Mouse (Mus musculus): ENCODE results near the gene Tigd3. TPM values are rescaled to one million over a fixed set of nuclear protein-coding genes. Genes with fewer than 3 reads are reported as not detected.
"Not testable (repeated sequence)": the region's sequence is repeated elsewhere in the genome, so short reads cannot be mapped to it uniquely, and the experiment has no call there.

The Tigd3 gene
- polyA plus RNA-seq, 1 experiment from 2014 or later = 10.7 TPM

GRCm38 (mm10) chr19:5891521-5892258 is 2.3 kb downstream of the Tigd3 start:
- DNase-seq (ENCODE audit: low spot score) (no peak), ATAC-seq (replicated peaks; ENCODE audit: low FRiP score) (no peak)
- H3K4me2 ChIP-seq (ENCODE audit: low read depth, low read length, severe bottlenecking) = no peak overlapping the region
- H3K9ac ChIP-seq (ENCODE audit: low read length) = no peak overlapping the region
- H3K9me3 ChIP-seq (ENCODE audit: control insufficient read depth, low read length) = no peaks in the 10 kb centered on the region
- no peak overlapping the region for H3K27ac ChIP-seq (ENCODE audit: low read depth, low read length)
- H3K4me3 ChIP-seq (ENCODE audit: low read depth, low read length) = no peak overlapping the region
- peaks cover 6% of the 10 kb centered on the region; the same call in 1 of the 2 replicates for H3K36me3 ChIP-seq (ENCODE audit: control insufficient read depth, insufficient read depth, low read length)
- no peaks in the 10 kb centered on the region for H3K27me3 ChIP-seq (ENCODE audit: control insufficient read depth, insufficient read depth, low read length)
- WGBS = 93% methylated on average over 12 of the region's 12 CpGs
- H3K4me1 ChIP-seq (replicated peaks; ENCODE audit: control insufficient read depth, insufficient read depth, low read length) = peaks cover 8% of the 10 kb centered on the region; the same call in 1 of the 2 replicates

GRCm38 (mm10) chr19:5889211-5889610 is 4.7 kb downstream of the Tigd3 start:
- peaks cover 8% of the 10 kb centered on the region; the same call in 1 of the 2 replicates for H3K4me1 ChIP-seq (replicated peaks; ENCODE audit: control insufficient read depth, insufficient read depth, low read length)
- H3K4me2 ChIP-seq (ENCODE audit: low read depth, low read length, severe bottlenecking) = no peak overlapping the region
- H3K27ac ChIP-seq (ENCODE audit: low read depth, low read length) = no peak overlapping the region
- no peak for ATAC-seq (replicated peaks; ENCODE audit: low FRiP score)
- H3K9ac ChIP-seq (ENCODE audit: low read length) = no peak overlapping the region
- no peak for DNase-seq (ENCODE audit: low spot score)
- H3K36me3 ChIP-seq (ENCODE audit: control insufficient read depth, insufficient read depth, low read length) = no peaks in the 10 kb centered on the region; the same call in 1 of the 2 replicates
- no peak overlapping the region for H3K4me3 ChIP-seq (ENCODE audit: low read depth, low read length)
- WGBS = 84% methylated on average over 4 of the region's 4 CpGs
- no peaks in the 10 kb centered on the region for H3K27me3 ChIP-seq (ENCODE audit: control insufficient read depth, insufficient read depth, low read length)
- no peaks in the 10 kb centered on the region for H3K9me3 ChIP-seq (ENCODE audit: control insufficient read depth, low read length)

DNA sequence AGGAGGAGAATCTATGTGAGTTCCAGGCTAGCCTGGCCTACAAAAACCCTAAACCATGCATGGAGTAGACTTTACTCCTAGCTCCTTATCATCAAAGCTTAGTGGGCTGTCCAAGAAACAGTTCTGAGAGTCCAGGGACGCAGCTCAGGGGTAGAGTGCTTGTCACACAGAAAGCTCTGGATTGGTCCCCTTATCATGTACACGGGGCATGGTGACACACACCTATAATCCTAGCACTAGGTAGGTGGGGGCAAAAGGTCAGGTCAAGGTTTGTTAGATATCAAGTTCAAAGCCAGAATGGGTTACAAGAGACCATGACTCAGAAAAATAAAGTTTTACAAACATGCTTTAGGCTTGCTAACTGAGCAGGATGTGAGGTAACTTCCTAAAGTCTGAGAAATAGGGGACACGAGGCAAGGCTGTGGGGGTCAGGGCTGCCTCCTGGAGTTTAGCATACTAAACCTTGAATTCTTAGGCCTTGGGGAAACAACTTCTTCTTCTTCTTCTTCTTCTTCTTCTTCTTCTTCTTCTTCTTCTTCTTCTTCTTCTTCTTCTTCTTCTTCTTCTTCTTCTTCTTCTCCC is 6.6 kb downstream of the Tigd3 start:
- DNase-seq (ENCODE audit: low spot score) (no peak), ATAC-seq (replicated peaks; ENCODE audit: low FRiP score) (no peak)
- WGBS = 71% methylated on average over 3 of the region's 3 CpGs
- no peak overlapping the region for H3K4me3 ChIP-seq (ENCODE audit: low read depth, low read length)
- no peak overlapping the region for H3K9ac ChIP-seq (ENCODE audit: low read length)
- no peaks in the 10 kb centered on the region for H3K4me1 ChIP-seq (replicated peaks; ENCODE audit: control insufficient read depth, insufficient read depth, low read length)
- H3K27me3 ChIP-seq (ENCODE audit: control insufficient read depth, insufficient read depth, low read length) = no peaks in the 10 kb centered on the region
- H3K27ac ChIP-seq (ENCODE audit: low read depth, low read length) = no peak overlapping the region
- H3K4me2 ChIP-seq (ENCODE audit: low read depth, low read length, severe bottlenecking) = no peak overlapping the region
- no peaks in the 10 kb centered on the region; the same call in 1 of the 2 replicates for H3K36me3 ChIP-seq (ENCODE audit: control insufficient read depth, insufficient read depth, low read length)
- no peaks in the 10 kb centered on the region for H3K9me3 ChIP-seq (ENCODE audit: control insufficient read depth, low read length)

- Histone ChIP-seq H3K36me3 (ENCODE audit: control insufficient read depth, insufficient read depth, low read length) (no peaks in the 10 kb centered on the region), H3K9me3 (ENCODE audit: control insufficient read depth, low read length) (no peaks in the 10 kb centered on the region), H3K27ac (ENCODE audit: low read depth, low read length) (no peak overlapping the region), H3K9ac (ENCODE audit: low read length) (no peak overlapping the region), H3K4me1 (replicated peaks; ENCODE audit: control insufficient read depth, insufficient read depth, low read length) (no peaks in the 10 kb centered on the region), H3K4me2 (ENCODE audit: low read depth, low read length, severe bottlenecking) (no peak overlapping the region), H3K27me3 (ENCODE audit: control insufficient read depth, insufficient read depth, low read length) (no peaks in the 10 kb centered on the region), H3K4me3 (ENCODE audit: low read depth, low read length) (no peak overlapping the region)
- WGBS = 64% methylated on average over 4 of the region's 4 CpGs
- ATAC-seq (replicated peaks; ENCODE audit: low FRiP score) = no peak
- DNase-seq (ENCODE audit: low spot score) = no peak
Measured at GRCm38 (mm10) chr19:5885838-5886237, 8.1 kb downstream of the Tigd3 start.

- Histone ChIP-seq H3K9ac (ENCODE audit: low read length) (no peak overlapping the region), H3K4me3 (ENCODE audit: low read depth, low read length) (no peak overlapping the region), H3K27ac (ENCODE audit: low read depth, low read length) (no peak overlapping the region), H3K27me3 (ENCODE audit: control insufficient read depth, insufficient read depth, low read length) (no peaks in the 10 kb centered on the region), H3K4me1 (replicated peaks; ENCODE audit: control insufficient read depth, insufficient read depth, low read length) (no peaks in the 10 kb centered on the region), H3K4me2 (ENCODE audit: low read depth, low read length, severe bottlenecking) (no peak overlapping the region), H3K9me3 (ENCODE audit: control insufficient read depth, low read length) (no peaks in the 10 kb centered on the region), H3K36me3 (ENCODE audit: control insufficient read depth, insufficient read depth, low read length) (no peaks in the 10 kb centered on the region)
- 71% methylated on average over 1 of the region's 1 CpGs for WGBS
- no peak for ATAC-seq (replicated peaks; ENCODE audit: low FRiP score)
- DNase-seq (ENCODE audit: low spot score) = no peak
Measured at GRCm38 (mm10) chr19:5883935-5884334, 10.0 kb downstream of the Tigd3 start.

- not testable (repeated sequence) for H3K27ac ChIP-seq (ENCODE audit: low read depth, low read length); H3K4me1 ChIP-seq (replicated peaks; ENCODE audit: control insufficient read depth, insufficient read depth, low read length); H3K27me3 ChIP-seq (ENCODE audit: control insufficient read depth, insufficient read depth, low read length); ATAC-seq (replicated peaks; ENCODE audit: low FRiP score); H3K9ac ChIP-seq (ENCODE audit: low read length); H3K4me2 ChIP-seq (ENCODE audit: low read depth, low read length, severe bottlenecking); H3K36me3 ChIP-seq (ENCODE audit: control insufficient read depth, insufficient read depth, low read length); H3K4me3 ChIP-seq (ENCODE audit: low read depth, low read length); DNase-seq (ENCODE audit: low spot score); H3K9me3 ChIP-seq (ENCODE audit: control insufficient read depth, low read length)
- 93% methylated on average over 5 of the region's 5 CpGs for WGBS
Measured at GRCm38 (mm10) chr19:5882079-5882478, 11.9 kb downstream of the Tigd3 start.

DNA sequence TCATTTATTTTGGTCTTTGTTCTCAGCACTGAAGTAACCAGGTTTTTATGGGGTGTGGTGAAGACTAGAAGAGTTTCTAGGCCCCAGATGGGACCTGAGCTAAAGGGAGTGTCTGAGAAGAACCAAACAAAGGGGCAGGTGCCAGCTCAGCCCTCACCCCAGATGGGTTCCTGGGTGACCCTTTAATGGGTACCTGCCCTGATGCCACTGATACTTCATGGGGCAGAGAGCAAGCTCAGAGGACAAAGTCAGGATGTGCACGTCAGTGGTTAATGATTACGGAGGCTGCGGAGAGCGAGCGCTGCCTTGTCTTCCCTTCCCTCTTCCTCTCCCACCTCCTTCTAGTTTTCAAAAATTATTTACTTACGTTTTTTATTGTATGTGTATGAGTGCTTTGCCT is 12.8 kb downstream of the Tigd3 start:
- no peak overlapping the region for H3K9ac ChIP-seq (ENCODE audit: low read length)
- H3K9me3 ChIP-seq (ENCODE audit: control insufficient read depth, low read length) = no peaks in the 10 kb centered on the region
- no peaks in the 10 kb centered on the region for H3K27me3 ChIP-seq (ENCODE audit: control insufficient read depth, insufficient read depth, low read length)
- H3K36me3 ChIP-seq (ENCODE audit: control insufficient read depth, insufficient read depth, low read length) = no peaks in the 10 kb centered on the region
- DNase-seq (ENCODE audit: low spot score) = no peak
- H3K4me2 ChIP-seq (ENCODE audit: low read depth, low read length, severe bottlenecking) = no peak overlapping the region
- ATAC-seq (replicated peaks; ENCODE audit: low FRiP score) = no peak
- no peaks in the 10 kb centered on the region for H3K4me1 ChIP-seq (replicated peaks; ENCODE audit: control insufficient read depth, insufficient read depth, low read length)
- 92% methylated on average over 6 of the region's 6 CpGs for WGBS
- H3K27ac ChIP-seq (ENCODE audit: low read depth, low read length) = no peak overlapping the region
- H3K4me3 ChIP-seq (ENCODE audit: low read depth, low read length) = no peak overlapping the region

DNA sequence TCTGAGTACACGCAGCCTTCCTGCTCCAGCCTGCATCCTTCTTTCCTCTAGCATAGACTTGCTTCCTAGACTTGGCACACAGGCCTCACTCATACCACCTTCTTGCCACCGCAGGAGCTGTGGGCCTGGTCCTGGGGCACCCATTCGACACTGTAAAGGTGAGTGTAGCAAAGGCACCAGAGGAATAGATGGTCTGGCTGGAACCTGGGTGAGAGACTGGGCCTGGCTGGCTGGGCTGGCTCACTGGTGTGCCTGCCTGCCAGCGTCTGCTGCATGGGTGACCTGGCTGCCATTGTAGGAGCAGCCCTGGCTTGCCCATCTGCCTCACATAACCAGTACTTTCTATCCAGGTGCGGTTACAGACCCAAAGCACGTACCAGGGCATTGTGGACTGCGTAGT is 14.2 kb downstream of the Tigd3 start:
- ATAC-seq (replicated peaks; ENCODE audit: low FRiP score) = no peak
- Histone ChIP-seq H3K4me1 (replicated peaks; ENCODE audit: control insufficient read depth, insufficient read depth, low read length) (0 out of 2 replicates have a peak, but pooled peaks cover 3% of the 10 kb centered on the region), H3K9ac (ENCODE audit: low read length) (no peak overlapping the region), H3K9me3 (ENCODE audit: control insufficient read depth, low read length) (no peaks in the 10 kb centered on the region), H3K4me3 (ENCODE audit: low read depth, low read length) (no peak overlapping the region), H3K27me3 (ENCODE audit: control insufficient read depth, insufficient read depth, low read length) (no peaks in the 10 kb centered on the region), H3K36me3 (ENCODE audit: control insufficient read depth, insufficient read depth, low read length) (no peaks in the 10 kb centered on the region), H3K27ac (ENCODE audit: low read depth, low read length) (no peak overlapping the region), H3K4me2 (ENCODE audit: low read depth, low read length, severe bottlenecking) (no peak overlapping the region)
- 89% methylated on average over 7 of the region's 7 CpGs for WGBS
- DNase-seq (ENCODE audit: low spot score) = no peak

DNA sequence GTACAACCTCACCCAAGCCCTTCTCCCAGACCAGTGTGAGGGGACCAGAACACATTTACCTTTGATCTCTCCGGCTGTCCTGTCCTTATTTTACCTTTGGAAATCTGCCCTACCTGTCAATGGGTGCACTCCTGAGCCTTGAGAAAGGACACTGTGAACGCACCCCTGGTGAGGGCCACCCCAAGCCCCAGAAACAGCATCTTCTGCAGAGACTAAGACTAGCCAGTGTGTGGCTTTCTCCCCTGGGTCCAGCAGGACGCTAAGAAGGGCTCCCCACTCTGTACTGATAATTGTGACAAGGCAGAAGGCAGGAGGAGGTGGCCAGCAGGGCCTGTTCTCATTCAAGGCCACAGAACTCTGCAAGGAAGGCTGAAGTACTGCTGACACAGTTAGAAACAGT is 15.0 kb downstream of the Tigd3 start:
- Histone ChIP-seq H3K4me2 (ENCODE audit: low read depth, low read length, severe bottlenecking) (no peak overlapping the region), H3K27me3 (ENCODE audit: control insufficient read depth, insufficient read depth, low read length) (no peaks in the 10 kb centered on the region), H3K9ac (ENCODE audit: low read length) (no peak overlapping the region), H3K9me3 (ENCODE audit: control insufficient read depth, low read length) (no peaks in the 10 kb centered on the region), H3K27ac (ENCODE audit: low read depth, low read length) (no peak overlapping the region), H3K4me3 (ENCODE audit: low read depth, low read length) (no peak overlapping the region), H3K36me3 (ENCODE audit: control insufficient read depth, insufficient read depth, low read length) (no peaks in the 10 kb centered on the region), H3K4me1 (replicated peaks; ENCODE audit: control insufficient read depth, insufficient read depth, low read length) (peaks cover 4% of the 10 kb centered on the region)
- DNase-seq (ENCODE audit: low spot score) (no peak), ATAC-seq (replicated peaks; ENCODE audit: low FRiP score) (no peak)
- WGBS = 86% methylated on average over 3 of the region's 3 CpGs

Measured in forebrain, embryonic 11.5 days (tissue).